24 mouse cellular contexts compared by ENCODE assay signal in genomic region chr2:78205125-78205524, GRCm38 (mm10).
DNase-seq lines count a peak whose midpoint lies in the region; ATAC-seq and TF ChIP-seq lines count a peak whose summit lies in the region.
"Had no signal": no experiment of that assay in that cellular context is flagged by ENCODE, and none has a peak within 500 bp of the region (broad histone marks: within the 10 kb centered on the region; RNA-seq: fewer than 3 reads in every experiment).

No protein-coding gene starts in this region.

- 45% methylated on average over 5 of the region's 5 CpGs for WGBS in lung, embryonic 14.5 days
- WGBS in stomach, postnatal 0 days: 38% methylated on average over 5 of the region's 5 CpGs

- DNase-seq in kidney, adult 9 months: peak; percentile 41
- DNase-seq in kidney, adult 11 months: no peak
- peak; percentile 65 for DNase-seq in lung, embryonic 14.5 days
- DNase-seq in lung, postnatal 10 days: no peak
- DNase-seq in urinary bladder, postnatal 14 days (ENCODE audit: low spot score): peak; percentile 4
- DNase-seq in urinary bladder, postnatal 4 days (ENCODE audit: low spot score in 2 of 2): no peak
- no peak for DNase-seq in stomach, postnatal 0 days (ENCODE audit: low spot score)
- no peak for DNase-seq in B cell, adult 2 months
- DNase-seq: adrenal gland, adult 8-10 months; adrenal gland, postnatal 25 days; cerebellum, adult 18-20 months; cerebellum, adult 9-10 months; cerebellum, postnatal 14 days; gastrocnemius, postnatal 10 days; gastrocnemius, postnatal 36 days; heart, adult 2 months; heart, postnatal 14 days; heart, postnatal 4 days had no signal

- H3K9me3 ChIP-seq in lung, embryonic 14.5 days (ENCODE audit: low read depth, low read length): no peaks in the 10 kb centered on the region
- H3K9me3 ChIP-seq in stomach, postnatal 0 days (ENCODE audit: control insufficient read depth, low read length): no peaks in the 10 kb centered on the region
- H3K9me3 ChIP-seq: forebrain, embryonic 10.5 days; forebrain, embryonic 13.5 days; heart, embryonic 10.5 days; heart, embryonic 13.5 days had no signal

- H3K4me1 ChIP-seq in lung, embryonic 14.5 days (ENCODE audit: insufficient read depth): no peaks in the 10 kb centered on the region
- no peaks in the 10 kb centered on the region for H3K4me1 ChIP-seq in stomach, postnatal 0 days (replicated peaks; ENCODE audit: control insufficient read depth, insufficient read depth)
- H3K4me1 ChIP-seq: forebrain, embryonic 10.5 days; forebrain, embryonic 13.5 days; heart, embryonic 10.5 days; heart, embryonic 13.5 days had no signal

- H3K27me3 ChIP-seq in lung, embryonic 14.5 days (ENCODE audit: insufficient read depth, low read length): no peaks in the 10 kb centered on the region
- no peaks in the 10 kb centered on the region for H3K27me3 ChIP-seq in stomach, postnatal 0 days (ENCODE audit: control insufficient read depth, insufficient read depth, low read length)
- H3K27me3 ChIP-seq: forebrain, embryonic 13.5 days; heart, embryonic 13.5 days had no signal

- H3K4me3 ChIP-seq in lung, embryonic 14.5 days (ENCODE audit: low read depth, low read length): no peak overlapping the region
- H3K4me3 ChIP-seq in stomach, postnatal 0 days (ENCODE audit: low read depth, low read length): no peak overlapping the region
- H3K4me3 ChIP-seq: forebrain, embryonic 10.5 days; forebrain, embryonic 13.5 days; heart, adult 2 months; heart, embryonic 10.5 days; heart, embryonic 13.5 days had no signal

- peak; percentile 79 for ATAC-seq in lung, embryonic 14.5 days (ENCODE audit: insufficient read depth)
- ATAC-seq in stomach, postnatal 0 days (ENCODE audit: low FRiP score, low TSS enrichment): no peak
- ATAC-seq: activated CD4-positive, CD25-positive, alpha-beta regulatory T cell, adult 4 months; forebrain, embryonic 13.5 days; forebrain, embryonic 16.5 days had no signal

- 0 out of 2 replicates have a peak, but pooled peaks have one; percentile 23 for TF ChIP-seq CTCF in lung, embryonic 14.5 days (IDR thresholded peaks at IDR 0.05; ENCODE audit: low read depth)
- peak; percentile 14; the same call in 1 of the 2 replicates for TF ChIP-seq CTCF in stomach, postnatal 0 days (IDR thresholded peaks at IDR 0.05; ENCODE audit: low read depth)

- H3K27ac ChIP-seq in lung, embryonic 14.5 days (ENCODE audit: low read depth): no peak overlapping the region
- no peak overlapping the region for H3K27ac ChIP-seq in stomach, postnatal 0 days (replicated peaks)
- H3K27ac ChIP-seq: forebrain, embryonic 10.5 days; forebrain, embryonic 13.5 days; heart, adult 2 months; heart, embryonic 10.5 days; heart, embryonic 13.5 days had no signal

- H3K36me3 ChIP-seq in lung, embryonic 14.5 days (ENCODE audit: insufficient read depth): no peaks in the 10 kb centered on the region
- no peaks in the 10 kb centered on the region for H3K36me3 ChIP-seq in stomach, postnatal 0 days (ENCODE audit: control insufficient read depth, insufficient read depth, low read length)
- H3K36me3 ChIP-seq: forebrain, embryonic 10.5 days; heart, embryonic 10.5 days; heart, embryonic 13.5 days had no signal

- H3K9ac ChIP-seq in lung, embryonic 14.5 days: no peak overlapping the region
- no peak overlapping the region for H3K9ac ChIP-seq in stomach, postnatal 0 days (ENCODE audit: low read length)
- H3K9ac ChIP-seq: forebrain, embryonic 13.5 days; heart, embryonic 13.5 days had no signal

- H3K4me2 ChIP-seq in lung, embryonic 14.5 days: no peak overlapping the region
- no peak overlapping the region for H3K4me2 ChIP-seq in stomach, postnatal 0 days (replicated peaks; ENCODE audit: low read depth)
- H3K4me2 ChIP-seq: forebrain, embryonic 13.5 days; heart, embryonic 13.5 days had no signal

- no peak for TF ChIP-seq EP300 in stomach, postnatal 0 days (optimal IDR thresholded peaks at IDR 0.05)

Comparison
In these comparisons a context has a peak if more than half of its experiments do, and no peak if none do; other contexts are left out.
1. DNase-seq: peak in kidney, adult 9 months (single experiment), lung, embryonic 14.5 days (single experiment) and urinary bladder, postnatal 14 days (single experiment); none in kidney, adult 11 months (single experiment), lung, postnatal 10 days (single experiment), urinary bladder, postnatal 4 days (0 of 2), stomach, postnatal 0 days (single experiment) and B cell, adult 2 months (0 of 2).